Mouse (Mus musculus) left cerebral cortex, postnatal 4 days (tissue): ENCODE measurements around the gene Atp5d. TPM values are rescaled to one million over a fixed set of nuclear protein-coding genes. Genes with fewer than 3 reads are reported as not detected.
"Not testable (repeated sequence)": the region's sequence is repeated elsewhere in the genome, so short reads cannot be mapped to it uniquely, and the experiment has no call there.

Source experiments
- DNase-seq: peaks from one replicate; pipeline ENCODE4 v3.0.0-alpha.2; 2022
- intact Hi-C: fragments of 180-260 bp; cut with DNase I; formaldehyde crosslinking; loops from one replicate; pipeline ENCODE4 v1.15.1; 2025
- total RNA-seq, 2 experiments: library from RNA; stranded (reverse); gene quantifications; 2 replicates each; pipeline ENCODE4 v1.2.3; 2021

The Atp5d gene
- total RNA-seq, 2 experiments from 2014 or later: 247 to 270 TPM

GRCm38 (mm10) chr10:80164998-80165344 is 26.5 kb downstream of the Atp5d start:
- DNase-seq: peak; percentile 98
- intact Hi-C loops: loop anchor here (2.0 kb wide), 1 partner anchor 16 kb away; the partner anchor contains the start of gene Midn

- intact Hi-C loops: loop anchor here (2.0 kb wide), 1 partner anchor 17 kb away; the partner anchor contains the start of gene Midn
- DNase-seq: peak; percentile 68
These were observed 27.1 kb downstream of the Atp5d start, which contains the start of gene Cirbp for GRCm38 (mm10) chr10:80165392-80166128. Gene Cirbp, plus strand, starts transcription at chr10:80165985.

GRCm38 (mm10) chr10:80166136-80166535 is 27.7 kb downstream of the Atp5d start:
- intact Hi-C loops, DNase-seq: not testable (repeated sequence)

- DNase-seq: peak; percentile 99
- intact Hi-C loops: no loop called here
These were observed 29.1 kb downstream of the Atp5d start for GRCm38 (mm10) chr10:80167460-80168037.

GRCm38 (mm10) chr10:80168038-80168661 is 29.7 kb downstream of the Atp5d start:
- intact Hi-C loops: no loop called here
- DNase-seq: peak; percentile 95

GRCm38 (mm10) chr10:80169070-80169469 is 30.6 kb downstream of the Atp5d start:
- intact Hi-C loops: no loop called here
- DNase-seq: no peak

- DNase-seq: no peak
- intact Hi-C loops: no loop called here
These were observed 31.2 kb downstream of the Atp5d start for GRCm38 (mm10) chr10:80169651-80170050.

GRCm38 (mm10) chr10:80170052-80170451 is 31.6 kb downstream of the Atp5d start:
- no peak for DNase-seq
- intact Hi-C loops: no loop called here

GRCm38 (mm10) chr10:80170601-80171021 is 32.2 kb downstream of the Atp5d start:
- intact Hi-C loops: no loop called here
- DNase-seq: no peak

GRCm38 (mm10) chr10:80171252-80171651 is 32.8 kb downstream of the Atp5d start:
- no peak for DNase-seq
- intact Hi-C loops: no loop called here

GRCm38 (mm10) chr10:80171760-80172526 is 33.5 kb downstream of the Atp5d start:
- no peak for DNase-seq
- intact Hi-C loops: no loop called here

GRCm38 (mm10) chr10:80172527-80173292 is 34.3 kb downstream of the Atp5d start, which contains the start of gene 1600002K03Rik:
Gene 1600002K03Rik, plus strand, starts transcription at chr10:80172944.
- peak; percentile 87 for DNase-seq
- intact Hi-C loops: no loop called here

- no peak for DNase-seq
- intact Hi-C loops: no loop called here
These were observed 34.9 kb downstream of the Atp5d start for GRCm38 (mm10) chr10:80173358-80173757.

- no peak for DNase-seq
- intact Hi-C loops: no loop called here
These were observed 35.7 kb downstream of the Atp5d start for GRCm38 (mm10) chr10:80173955-80174640.

GRCm38 (mm10) chr10:80174705-80175104 is 36.3 kb downstream of the Atp5d start:
- intact Hi-C loops: loop anchor here (1.0 kb wide), 1 partner anchor 71 kb away; no protein-coding TSS in a partner anchor

GRCm38 (mm10) chr10:80175536-80176269 is 37.3 kb downstream of the Atp5d start:
- intact Hi-C loops: loop anchor here (1.0 kb wide), 1 partner anchor 70 kb away; no protein-coding TSS in a partner anchor
- peak; percentile 67 for DNase-seq

More at GRCm38 (mm10) chr10:80174705-80175104, 36.3 kb downstream of the Atp5d start:
- no peak for DNase-seq

- no peak for DNase-seq
- intact Hi-C loops: no loop called here
These were observed 37.9 kb downstream of the Atp5d start for GRCm38 (mm10) chr10:80176270-80176834.
